Mouse (Mus musculus) stomach, embryonic 16.5 days (tissue): ENCODE data around the gene Ap3b1. TPM values are rescaled to one million over a fixed set of nuclear protein-coding genes. Genes with fewer than 3 reads are reported as not detected.

Source experiments
- ATAC-seq: fragments of 200-750 bp; cut with Nextera tagmentation; 2 replicates; pipeline ENCODE4 v1.8.0; 2017; ENCODE audit warnings: moderate number of reproducible peaks, moderate TSS enrichment; ENCODE audit not compliant: insufficient read depth, low FRiP score
- H3K27ac ChIP-seq: fragments of 300-500 bp; sonication (generic); 2 replicates; pipeline ENCODE4 v1.5.1; 2014; ENCODE audit warnings: low read length
- H3K27me3 ChIP-seq: fragments of 300-500 bp; sonication (generic); 2 replicates; pipeline ENCODE4 v1.6.1; 2014; ENCODE audit warnings: low read length, control low read depth, mixed read lengths; ENCODE audit not compliant: control insufficient read depth, insufficient read depth
- H3K36me3 ChIP-seq: fragments of 300-500 bp; sonication (generic); 2 replicates; pipeline ENCODE4 v1.6.1; 2014; ENCODE audit warnings: low read length; ENCODE audit not compliant: control insufficient read depth, insufficient read depth
- H3K4me1 ChIP-seq: fragments of 300-500 bp; sonication (generic); 2 replicates; pipeline ENCODE4 v1.6.1; 2014; ENCODE audit warnings: low read length, control low read depth, mixed read lengths; ENCODE audit not compliant: control insufficient read depth, insufficient read depth
- H3K4me2 ChIP-seq: fragments of 300-500 bp; sonication (generic); 2 replicates; pipeline ENCODE4 v1.6.1; 2014; ENCODE audit warnings: low read depth, low read length, mixed read lengths
- H3K4me3 ChIP-seq: fragments of 300-500 bp; sonication (generic); replicated peaks from 2 replicates; pipeline ENCODE4 v1.5.1; 2014; ENCODE audit warnings: mild to moderate bottlenecking, low read length
- H3K9ac ChIP-seq: fragments of 300-500 bp; sonication (generic); 2 replicates; pipeline ENCODE4 v1.6.1; 2014; ENCODE audit warnings: low read length
- H3K9me3 ChIP-seq: fragments of 300-500 bp; sonication (generic); replicated peaks from 2 replicates; pipeline ENCODE4 v1.6.1; 2016; ENCODE audit warnings: low read length, control low read depth; ENCODE audit not compliant: control insufficient read depth
- WGBS: fragments of 180-500 bp; shearing (Covaris S2); extraction: QIAGEN DNeasy Blood & Tissue Kit; methylation state at CpG from one replicate; pipeline ENCODE4 v1.1.7; 2014; 5-methylcytosine and 5-hydroxymethylcytosine counted together
- polyA plus RNA-seq: library from polyadenylated mRNA; unstranded; fragments of >200 nt; fragmentation: Nextera tagmentation; extraction: Ambion mirVana; gene quantifications from 2 replicates; pipeline ENCODE4 v1.2.1, GENCODE M21; 2015

The Ap3b1 gene
- polyA plus RNA-seq, 1 experiment from 2014 or later, result 47.3 TPM

GRCm38 (mm10) chr13:94524669-94525238, 166.0 kb downstream of the Ap3b1 start:
- no peak overlapping the region for H3K27ac ChIP-seq
- WGBS, result 80% methylated on average over 7 of the region's 7 CpGs
- no peak for ATAC-seq
- no peaks in the 10 kb centered on the region for H3K27me3 ChIP-seq
- H3K9me3 ChIP-seq, result no peaks in the 10 kb centered on the region
- H3K36me3 ChIP-seq, result peaks cover 8% of the 10 kb centered on the region; the same call in 1 of the 2 replicates
- H3K9ac ChIP-seq, result no peak overlapping the region
- H3K4me1 ChIP-seq, result no peaks in the 10 kb centered on the region
- no peak overlapping the region for H3K4me2 ChIP-seq
- H3K4me3 ChIP-seq, result no peak overlapping the region

- Histone ChIP-seq H3K9me3 (no peaks in the 10 kb centered on the region), H3K4me2 (no peak overlapping the region), H3K27ac (no peak overlapping the region), H3K27me3 (no peaks in the 10 kb centered on the region), H3K36me3 (peaks cover 8% of the 10 kb centered on the region; the same call in 1 of the 2 replicates), H3K4me1 (no peaks in the 10 kb centered on the region), H3K4me3 (no peak overlapping the region), H3K9ac (no peak overlapping the region)
- no peak for ATAC-seq
- 93% methylated on average over 5 of the region's 5 CpGs for WGBS
Observed at GRCm38 (mm10) chr13:94529138-94529537, 170.4 kb downstream of the Ap3b1 start.

- H3K9ac ChIP-seq, result no peak overlapping the region
- no peaks in the 10 kb centered on the region for H3K4me1 ChIP-seq
- no peak for ATAC-seq
- no peak overlapping the region for H3K4me3 ChIP-seq
- no peak overlapping the region for H3K27ac ChIP-seq
- H3K36me3 ChIP-seq, result peaks cover 8% of the 10 kb centered on the region; the same call in 1 of the 2 replicates
- H3K4me2 ChIP-seq, result no peak overlapping the region
- H3K9me3 ChIP-seq, result no peaks in the 10 kb centered on the region
- WGBS, result 92% methylated on average over 8 of the region's 8 CpGs
- H3K27me3 ChIP-seq, result no peaks in the 10 kb centered on the region
Observed at GRCm38 (mm10) chr13:94533516-94533915, 174.8 kb downstream of the Ap3b1 start.

- Histone ChIP-seq H3K4me3 (no peak overlapping the region), H3K4me2 (no peak overlapping the region), H3K9me3 (no peaks in the 10 kb centered on the region), H3K27ac (no peak overlapping the region), H3K36me3 (no peaks in the 10 kb centered on the region), H3K27me3 (no peaks in the 10 kb centered on the region), H3K4me1 (no peaks in the 10 kb centered on the region), H3K9ac (no peak overlapping the region)
- ATAC-seq, result no peak
- WGBS, result 73% methylated on average over 4 of the region's 4 CpGs
Observed at GRCm38 (mm10) chr13:94537336-94537735, 178.6 kb downstream of the Ap3b1 start.

- no peak overlapping the region for H3K4me3 ChIP-seq
- WGBS, result 93% methylated on average over 10 of the region's 10 CpGs
Observed at GRCm38 (mm10) chr13:94539851-94540646, 181.3 kb downstream of the Ap3b1 start.

GRCm38 (mm10) chr13:94542061-94542460, 183.3 kb downstream of the Ap3b1 start:
- 87% methylated on average over 7 of the region's 7 CpGs for WGBS
- no peak overlapping the region for H3K27ac ChIP-seq

More at GRCm38 (mm10) chr13:94539851-94540646, 181.3 kb downstream of the Ap3b1 start:
- no peak for ATAC-seq
- Histone ChIP-seq H3K9me3 (no peaks in the 10 kb centered on the region), H3K27ac (no peak overlapping the region), H3K36me3 (no peaks in the 10 kb centered on the region), H3K4me1 (no peaks in the 10 kb centered on the region), H3K9ac (no peak overlapping the region), H3K27me3 (no peaks in the 10 kb centered on the region), H3K4me2 (no peak overlapping the region)

GRCm38 (mm10) chr13:94544211-94544610, 185.5 kb downstream of the Ap3b1 start:
- H3K9ac ChIP-seq, result no peak overlapping the region
- H3K4me1 ChIP-seq, result no peaks in the 10 kb centered on the region; the same call in 1 of the 2 replicates
- no peak overlapping the region for H3K4me2 ChIP-seq
- no peaks in the 10 kb centered on the region for H3K9me3 ChIP-seq
- no peak overlapping the region for H3K27ac ChIP-seq
- no peak overlapping the region for H3K4me3 ChIP-seq
- H3K27me3 ChIP-seq, result no peaks in the 10 kb centered on the region
- H3K36me3 ChIP-seq, result no peaks in the 10 kb centered on the region
- 53% methylated on average over 12 of the region's 12 CpGs for WGBS
- ATAC-seq, result no peak

More at GRCm38 (mm10) chr13:94542061-94542460, 183.3 kb downstream of the Ap3b1 start:
- no peaks in the 10 kb centered on the region for H3K36me3 ChIP-seq
- no peaks in the 10 kb centered on the region for H3K27me3 ChIP-seq
- no peak overlapping the region for H3K4me2 ChIP-seq
- H3K4me3 ChIP-seq, result no peak overlapping the region
- ATAC-seq, result no peak
- no peaks in the 10 kb centered on the region; the same call in 1 of the 2 replicates for H3K4me1 ChIP-seq
- H3K9me3 ChIP-seq, result no peaks in the 10 kb centered on the region
- H3K9ac ChIP-seq, result no peak overlapping the region

GRCm38 (mm10) chr13:94545739-94546138, 187.0 kb downstream of the Ap3b1 start:
- 69% methylated on average over 4 of the region's 4 CpGs for WGBS
- Histone ChIP-seq H3K36me3 (no peaks in the 10 kb centered on the region), H3K9me3 (no peaks in the 10 kb centered on the region), H3K27me3 (no peaks in the 10 kb centered on the region), H3K9ac (no peak overlapping the region), H3K4me2 (no peak overlapping the region), H3K4me3 (no peak overlapping the region), H3K27ac (no peak overlapping the region), H3K4me1 (peaks cover 5% of the 10 kb centered on the region; the same call in 1 of the 2 replicates)
- no peak for ATAC-seq

GRCm38 (mm10) chr13:94546246-94546645, 187.5 kb downstream of the Ap3b1 start:
- Histone ChIP-seq H3K27me3 (no peaks in the 10 kb centered on the region), H3K4me3 (no peak overlapping the region), H3K9ac (no peak overlapping the region), H3K4me2 (no peak overlapping the region), H3K36me3 (no peaks in the 10 kb centered on the region), H3K27ac (no peak overlapping the region), H3K4me1 (peaks cover 6% of the 10 kb centered on the region; the same call in 1 of the 2 replicates), H3K9me3 (no peaks in the 10 kb centered on the region)
- WGBS, result 57% methylated on average over 11 of the region's 11 CpGs
- no peak for ATAC-seq
